ENCODE assay signal across 15 mouse cellular contexts in genomic region chr4:47209466-47209865, GRCm38 (mm10). TPM values are rescaled to one million over a fixed set of nuclear protein-coding genes. Genes with fewer than 3 reads are reported as not detected.
DNase-seq lines count a peak whose midpoint lies in the region; ATAC-seq and TF ChIP-seq lines count a peak whose summit lies in the region.
"Had no signal": no experiment of that assay in that cellular context is flagged by ENCODE, and none has a peak within 500 bp of the region (broad histone marks: within the 10 kb centered on the region; RNA-seq: fewer than 3 reads in every experiment).

No protein-coding gene starts in this region.

- 76% methylated on average over 7 of the region's 7 CpGs for WGBS in kidney, embryonic 15.5 days
- WGBS in intestine, postnatal 0 days: 65% methylated on average over 7 of the region's 7 CpGs

- H3K27me3 ChIP-seq in kidney, embryonic 15.5 days: peaks cover 68% of the 10 kb centered on the region
- H3K27me3 ChIP-seq in intestine, postnatal 0 days (replicated peaks; ENCODE audit: control insufficient read depth, insufficient read depth, low read length): peaks cover 32% of the 10 kb centered on the region

- intact Hi-C loops in gastrocnemius, adult 2 months (cut with DNase I): no loop called here

- peaks cover 24% of the 10 kb centered on the region for H3K4me1 ChIP-seq in kidney, embryonic 15.5 days
- peaks cover 5% of the 10 kb centered on the region for H3K4me1 ChIP-seq in brown adipose tissue, adult 24 weeks (ENCODE audit: control insufficient read depth, insufficient read depth, insufficient read length, low read length)
- no peaks in the 10 kb centered on the region for H3K4me1 ChIP-seq in intestine, postnatal 0 days (replicated peaks; ENCODE audit: control insufficient read depth, insufficient read depth, low read length)

- H3K4me3 ChIP-seq in gastrocnemius, adult 2 months: peak overlapping the region; percentile 80
- peak overlapping the region; percentile 55; the same call in 1 of the 2 replicates for H3K4me3 ChIP-seq in kidney, embryonic 15.5 days (replicated peaks)
- H3K4me3 ChIP-seq in brown adipose tissue, adult 24 weeks (ENCODE audit: insufficient read depth, low read depth, low read length): peak overlapping the region; percentile 59
- 0 out of 2 replicates have a peak overlapping the region, but pooled peaks have one; percentile 2 for H3K4me3 ChIP-seq in intestine, postnatal 0 days (ENCODE audit: low read depth, low read length)

- peak overlapping the region; percentile 84 for H3K4me2 ChIP-seq in kidney, embryonic 15.5 days
- no peak overlapping the region for H3K4me2 ChIP-seq in intestine, postnatal 0 days (replicated peaks; ENCODE audit: low read depth)

- H3K9me3 ChIP-seq in kidney, embryonic 15.5 days (replicated peaks): no peaks in the 10 kb centered on the region
- no peaks in the 10 kb centered on the region for H3K9me3 ChIP-seq in intestine, postnatal 0 days (ENCODE audit: control insufficient read depth)
- H3K9me3 ChIP-seq: heart, embryonic 10.5 days; midbrain, embryonic 10.5 days had no signal

- ATAC-seq in kidney, embryonic 15.5 days (replicated peaks; ENCODE audit: low FRiP score): no peak
- ATAC-seq in intestine, postnatal 0 days: no peak

- no peaks in the 10 kb centered on the region for H3K36me3 ChIP-seq in kidney, embryonic 15.5 days
- H3K36me3 ChIP-seq in intestine, postnatal 0 days (ENCODE audit: control insufficient read depth, insufficient read depth): no peaks in the 10 kb centered on the region
- H3K36me3 ChIP-seq: heart, embryonic 10.5 days; midbrain, embryonic 10.5 days had no signal

- no peak for TF ChIP-seq CTCF in gastrocnemius, adult 2 months (IDR thresholded peaks at IDR 0.05)
- no peak for TF ChIP-seq CTCF in intestine, postnatal 0 days (IDR thresholded peaks at IDR 0.05; ENCODE audit: low read depth)

- no peak overlapping the region for H3K9ac ChIP-seq in kidney, embryonic 15.5 days
- no peak overlapping the region for H3K9ac ChIP-seq in intestine, postnatal 0 days (ENCODE audit: low read depth, low read length)

- DNase-seq in gastrocnemius, adult 2 months: no peak
- no peak for DNase-seq in gastrocnemius, postnatal 4 days (ENCODE audit: low spot score in 2 of 2)
- no peak for DNase-seq in kidney, adult 9 months
- DNase-seq in MN1 (ENCODE audit: low spot score): no peak
- DNase-seq in B cell, adult 2 months: no peak
- DNase-seq: cerebellum, adult 18-20 months; left cerebral cortex, postnatal 4 days; lung, postnatal 10 days; retina, postnatal 1 day; thymus, postnatal 14 days had no signal

- H3K27ac ChIP-seq in gastrocnemius, adult 2 months: peak overlapping the region; percentile 84
- no peak overlapping the region for H3K27ac ChIP-seq in kidney, embryonic 15.5 days
- H3K27ac ChIP-seq in brown adipose tissue, adult 24 weeks (replicated peaks; ENCODE audit: low read depth, low read length): 0 out of 2 replicates have a peak overlapping the region, but pooled peaks have one; percentile 35
- H3K27ac ChIP-seq in intestine, postnatal 0 days (ENCODE audit: low read depth, low read length): no peak overlapping the region
- H3K27ac ChIP-seq: heart, embryonic 10.5 days; midbrain, embryonic 10.5 days had no signal

RNA-seq across cellular contexts. Expression of gene Col15a1, which starts 1.5 kb away (rescaled TPM):
- total RNA-seq in gastrocnemius, adult 2 months (2021): 10 to 100 TPM; 19.5 to 37.8 TPM
- 100 to 1,000 TPM; 285 to 337 TPM for total RNA-seq in gastrocnemius, postnatal 4 days (2021)
- 21.9 and 24.0 TPM in 2 replicates for polyA plus RNA-seq in kidney, embryonic 15.5 days (2015; fragmentation: Nextera tagmentation; extraction: Ambion mirVana)
- 38.2 and 43.8 TPM in 2 replicates for polyA plus RNA-seq in brown adipose tissue, adult 24 weeks (2012; ENCODE audit: insufficient read depth, insufficient read length, missing spikeins)
- 13.0 and 13.1 TPM in 2 replicates for polyA plus RNA-seq in intestine, postnatal 0 days (2015; fragmentation: Nextera tagmentation; extraction: Ambion mirVana)

Comparison
In these comparisons a context has a peak if more than half of its experiments do, and no peak if none do; other contexts are left out.
1. H3K27ac ChIP-seq: peak in gastrocnemius, adult 2 months (single experiment) and brown adipose tissue, adult 24 weeks (single experiment); none in kidney, embryonic 15.5 days (single experiment) and intestine, postnatal 0 days (single experiment).
2. H3K4me3 ChIP-seq: peak in every context shown above with its lines; median percentile 80 in gastrocnemius, adult 2 months; 59 in brown adipose tissue, adult 24 weeks; 55 in kidney, embryonic 15.5 days; 2 in intestine, postnatal 0 days.